Mouse (Mus musculus): ENCODE data around the gene Kcnk3.

DNA sequence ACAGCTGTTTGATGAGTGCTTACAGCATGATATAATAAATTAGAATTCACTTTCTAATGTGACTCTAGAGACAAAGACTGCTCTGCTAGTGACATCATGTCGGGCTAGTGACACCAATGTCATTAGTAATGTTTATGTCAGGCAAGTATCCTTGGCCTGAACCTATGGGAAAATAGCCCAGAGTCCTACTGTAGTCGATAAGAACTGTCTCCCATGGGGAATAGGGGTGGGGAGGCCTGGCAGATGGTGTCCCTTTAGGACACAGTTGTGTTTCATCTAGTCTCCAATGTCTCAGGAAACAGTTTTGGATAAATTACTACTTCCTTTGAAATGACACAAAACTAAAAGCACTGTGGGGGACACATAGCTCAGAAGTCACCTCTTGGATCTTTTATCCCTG lies 58.1 kb downstream of the Kcnk3 start:
- TF ChIP-seq POLR2A (IDR thresholded peaks at IDR 0.05; ENCODE audit: insufficient read length, low read depth), result no peak
- TF ChIP-seq CEBPB (IDR thresholded peaks at IDR 0.05; ENCODE audit: insufficient read depth, poor library complexity, severe bottlenecking), result no peak
- TF ChIP-seq REST (IDR thresholded peaks at IDR 0.05; ENCODE audit: insufficient read depth, insufficient read length), result no peak
- TF ChIP-seq MYOD1 (IDR thresholded peaks at IDR 0.05; ENCODE audit: control insufficient read depth in 1 of 3, insufficient read length in 2 of 3, low read depth in 2 of 3), result no peak
- TF ChIP-seq E2F4 (IDR thresholded peaks at IDR 0.05; ENCODE audit: insufficient read depth), result no peak
- no peak for TF ChIP-seq MYOG (IDR thresholded peaks at IDR 0.05; ENCODE audit: control insufficient read depth in 1 of 3, insufficient read depth in 1 of 3, insufficient read length in 2 of 3, low read depth in 2 of 3)
- no peak for TF ChIP-seq SRF (IDR thresholded peaks at IDR 0.05; ENCODE audit: control insufficient read depth, insufficient read length, low read depth)
- TF ChIP-seq TCF12 (IDR thresholded peaks at IDR 0.05; ENCODE audit: insufficient read depth, poor library complexity, severe bottlenecking), result no peak
- TF ChIP-seq MAX (IDR thresholded peaks at IDR 0.05; ENCODE audit: low read depth), result no peak
- no peak for TF ChIP-seq USF1 (IDR thresholded peaks at IDR 0.05; ENCODE audit: low read depth)
